Mouse (Mus musculus) forebrain, postnatal 0 days (tissue): ENCODE results near the gene Fam20c. TPM values are rescaled to one million over a fixed set of nuclear protein-coding genes. Genes with fewer than 3 reads are reported as not detected.

Source experiments
- ATAC-seq: fragments of 200-750 bp; cut with Nextera tagmentation; 2 replicates; pipeline ENCODE4 v1.8.0; 2017; ENCODE audit warnings: mild to moderate bottlenecking, moderate library complexity
- DNase-seq: peaks from one replicate; pipeline ENCODE4 v3.0.0-alpha.2; 2015
- H3K27ac ChIP-seq: fragments of 300-500 bp; sonication (generic); 2 replicates; pipeline ENCODE4 v1.5.1; 2014; ENCODE audit warnings: low read depth, mild to moderate bottlenecking, antibody characterized with exemption, low read length, moderate library complexity, mixed read lengths
- H3K27me3 ChIP-seq: fragments of 300-500 bp; sonication (generic); 2 replicates; pipeline ENCODE4 v1.6.1; 2014; ENCODE audit warnings: mild to moderate bottlenecking, low read length, mixed read lengths; ENCODE audit not compliant: insufficient read depth
- H3K36me3 ChIP-seq: fragments of 300-500 bp; sonication (generic); 2 replicates; pipeline ENCODE4 v1.6.1; 2014; ENCODE audit warnings: mild to moderate bottlenecking, moderate library complexity; ENCODE audit not compliant: insufficient read depth
- H3K4me1 ChIP-seq: fragments of 300-500 bp; sonication (generic); 2 replicates; pipeline ENCODE4 v1.6.1; 2014; ENCODE audit warnings: antibody characterized with exemption; ENCODE audit not compliant: insufficient read depth
- H3K4me2 ChIP-seq: fragments of 300-500 bp; sonication (generic); 2 replicates; pipeline ENCODE4 v1.6.1; 2014; ENCODE audit warnings: low read depth, mild to moderate bottlenecking, moderate library complexity
- H3K4me3 ChIP-seq: fragments of 300-500 bp; sonication (generic); 2 replicates; pipeline ENCODE4 v1.5.1; 2014; ENCODE audit warnings: low read depth, low read length, mixed read lengths
- H3K9ac ChIP-seq: fragments of 300-500 bp; sonication (generic); 2 replicates; pipeline ENCODE4 v1.6.1; 2014; ENCODE audit warnings: mild to moderate bottlenecking
- H3K9me3 ChIP-seq: fragments of 300-500 bp; sonication (generic); 2 replicates; pipeline ENCODE4 v1.6.1; 2016; ENCODE audit warnings: low read length
- CTCF ChIP-seq: sonication (generic); IDR thresholded peaks from 2 replicates; pipeline ENCODE4 v1.5.1; 2016; ENCODE audit warnings: antibody characterized with exemption, control low read depth, low read depth
- WGBS: fragments of 180-500 bp; shearing (Covaris S2); extraction: QIAGEN DNeasy Blood & Tissue Kit; methylation state at CpG from one replicate; pipeline ENCODE4 v1.1.7; 2014; 5-methylcytosine and 5-hydroxymethylcytosine counted together
- polyA plus RNA-seq: library from polyadenylated mRNA; unstranded; fragments of >200 nt; fragmentation: Nextera tagmentation; extraction: Ambion mirVana; gene quantifications from 2 replicates; pipeline ENCODE4 v1.2.1, GENCODE M21; 2015
- total RNA-seq: library from RNA; depleted of rRNA; stranded (reverse); fragments of >200 nt; gene quantifications from 2 replicates; pipeline ENCODE4 v1.2.3, GENCODE M21; 2014

The Fam20c gene
- total and polyA plus RNA-seq, 2 experiments from 2014 or later = 50.0 to 81.7 TPM

- Histone ChIP-seq H3K27me3 (no peaks in the 10 kb centered on the region), H3K9me3 (no peaks in the 10 kb centered on the region), H3K4me3 (no peak overlapping the region), H3K27ac (no peak overlapping the region), H3K4me2 (no peak overlapping the region), H3K9ac (no peak overlapping the region), H3K36me3 (peaks cover 80% of the 10 kb centered on the region), H3K4me1 (no peaks in the 10 kb centered on the region)
- DNase-seq (no peak), ATAC-seq (no peak)
- 90% methylated on average over 11 of the region's 11 CpGs for WGBS
- TF ChIP-seq CTCF = no peak
These were observed 13.3 kb downstream of the Fam20c start for GRCm38 (mm10) chr5:138767650-138768049.

DNA sequence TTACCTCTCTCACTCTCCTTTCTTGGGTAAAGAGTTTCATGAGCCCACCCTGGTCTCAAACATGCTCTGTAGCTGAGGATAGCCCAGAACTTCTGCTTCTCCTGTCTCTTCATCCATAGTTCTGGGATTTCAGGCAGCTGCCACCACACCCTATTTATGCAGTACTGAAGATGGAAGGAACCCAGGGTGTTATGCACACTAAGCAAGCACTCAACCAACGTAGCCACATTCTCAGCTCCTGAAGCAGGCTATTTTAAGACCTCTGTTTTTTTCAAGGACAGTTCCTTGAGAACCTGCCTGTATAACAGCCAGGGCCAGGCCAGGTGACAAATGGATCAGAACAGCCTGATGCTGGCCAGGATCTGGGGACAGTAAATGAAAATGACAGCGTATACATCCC lies 14.4 kb downstream of the Fam20c start:
- no peak overlapping the region for H3K4me2 ChIP-seq
- H3K4me1 ChIP-seq = no peaks in the 10 kb centered on the region
- H3K27ac ChIP-seq = no peak overlapping the region
- H3K9ac ChIP-seq = no peak overlapping the region
- no peaks in the 10 kb centered on the region for H3K27me3 ChIP-seq
- no peak for DNase-seq
- 87% methylated on average over 2 of the region's 2 CpGs for WGBS
- TF ChIP-seq CTCF = no peak
- H3K36me3 ChIP-seq = peaks cover 80% of the 10 kb centered on the region
- no peak overlapping the region for H3K4me3 ChIP-seq
- H3K9me3 ChIP-seq = no peaks in the 10 kb centered on the region
- ATAC-seq = no peak

DNA sequence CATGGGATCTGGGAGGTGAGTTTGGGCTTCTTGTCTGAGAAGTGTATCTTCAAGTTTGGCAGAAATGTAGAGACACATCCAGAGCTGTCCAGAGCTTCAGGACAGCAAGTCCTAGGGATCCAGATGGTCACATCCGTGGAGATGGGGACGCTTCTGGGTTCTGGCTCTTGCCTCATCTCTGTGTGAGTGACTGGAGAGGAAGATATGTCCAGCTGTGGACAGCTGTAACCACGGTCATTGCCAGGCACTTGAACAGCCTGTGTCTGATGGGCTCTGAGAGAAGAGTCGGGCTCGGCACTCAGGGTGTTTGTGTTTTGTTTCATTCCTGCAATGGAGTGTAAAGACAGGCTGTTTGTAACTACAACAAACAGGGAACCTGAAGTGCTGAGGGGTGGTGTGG lies 14.8 kb downstream of the Fam20c start:
- WGBS = 89% methylated on average over 5 of the region's 5 CpGs
- no peak for TF ChIP-seq CTCF
- DNase-seq (no peak), ATAC-seq (no peak)
- no peaks in the 10 kb centered on the region for H3K9me3 ChIP-seq
- H3K9ac ChIP-seq = no peak overlapping the region
- no peak overlapping the region for H3K4me3 ChIP-seq
- H3K36me3 ChIP-seq = peaks cover 75% of the 10 kb centered on the region
- H3K4me2 ChIP-seq = no peak overlapping the region
- H3K27me3 ChIP-seq = no peaks in the 10 kb centered on the region
- H3K27ac ChIP-seq = no peak overlapping the region
- no peaks in the 10 kb centered on the region for H3K4me1 ChIP-seq

GRCm38 (mm10) chr5:138775096-138775495 lies 20.8 kb downstream of the Fam20c start:
- DNase-seq (no peak), ATAC-seq (no peak)
- Histone ChIP-seq H3K4me2 (no peak overlapping the region), H3K36me3 (peaks cover 49% of the 10 kb centered on the region), H3K27ac (no peak overlapping the region), H3K9me3 (no peaks in the 10 kb centered on the region), H3K4me1 (0 out of 2 replicates have a peak, but pooled peaks cover 3% of the 10 kb centered on the region), H3K27me3 (no peaks in the 10 kb centered on the region), H3K4me3 (no peak overlapping the region), H3K9ac (no peak overlapping the region)
- 93% methylated on average over 5 of the region's 5 CpGs for WGBS
- no peak for TF ChIP-seq CTCF

DNA sequence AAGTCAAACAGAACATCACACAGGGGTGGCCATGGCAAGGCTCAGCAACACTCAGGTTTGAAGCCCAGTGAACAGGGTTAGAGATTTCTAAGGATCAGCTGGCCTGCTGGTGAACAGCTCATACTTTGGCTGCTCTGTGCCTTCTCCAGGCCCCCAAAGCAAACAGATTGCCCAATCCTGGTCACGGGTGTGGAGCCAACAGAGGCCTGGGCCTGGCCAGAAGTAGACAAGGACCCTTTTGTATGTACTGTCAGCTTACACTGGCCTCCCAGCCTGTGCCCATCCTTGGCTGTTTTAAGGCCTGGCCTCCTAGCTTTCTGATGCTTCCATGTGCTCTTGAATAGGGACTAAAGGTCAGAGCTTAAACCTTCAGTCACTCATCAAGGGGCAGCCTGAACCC lies 22.0 kb downstream of the Fam20c start:
- Histone ChIP-seq H3K27me3 (no peaks in the 10 kb centered on the region), H3K9ac (no peak overlapping the region), H3K36me3 (peaks cover 48% of the 10 kb centered on the region), H3K27ac (no peak overlapping the region), H3K4me1 (0 out of 2 replicates have a peak, but pooled peaks cover 3% of the 10 kb centered on the region), H3K4me3 (no peak overlapping the region), H3K4me2 (no peak overlapping the region), H3K9me3 (no peaks in the 10 kb centered on the region)
- WGBS = 68% methylated on average over 1 of the region's 1 CpGs
- DNase-seq (no peak), ATAC-seq (no peak; the same call in 1 of the 2 replicates)
- TF ChIP-seq CTCF = no peak

DNA sequence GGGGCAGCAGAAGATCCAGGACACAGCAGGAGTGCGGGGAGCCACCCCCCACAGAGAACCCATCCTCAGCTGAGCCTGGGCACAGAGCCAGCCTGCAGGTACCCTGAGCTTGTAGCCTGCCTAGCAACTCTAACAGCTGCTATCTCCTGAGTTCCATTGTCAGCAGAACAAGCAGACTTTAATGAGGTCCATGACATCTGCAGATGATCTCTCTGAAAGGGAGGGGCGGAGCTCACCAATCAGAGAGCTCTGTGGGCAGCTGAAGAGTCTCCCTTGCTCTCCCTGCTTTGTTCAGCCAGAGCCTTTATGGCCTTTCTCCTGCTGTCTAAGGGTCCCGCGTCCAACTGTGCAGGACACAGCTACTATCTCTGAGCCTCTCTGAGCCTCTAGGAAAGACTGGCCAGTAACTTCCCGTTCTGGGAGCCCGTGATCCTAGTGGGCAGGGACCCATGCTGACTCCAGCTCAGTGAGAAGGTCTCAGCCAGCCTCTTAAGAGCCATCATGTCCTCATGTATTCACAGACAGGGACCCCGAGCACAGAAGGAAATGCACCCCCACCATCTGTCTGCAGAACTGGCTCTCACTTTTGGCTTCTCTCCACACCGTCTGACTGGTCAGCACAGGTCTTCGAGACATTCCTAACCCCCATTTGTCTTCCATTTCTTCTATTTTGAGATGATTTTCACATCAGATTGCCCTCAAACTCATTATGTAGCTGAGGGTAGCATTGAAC lies 24.6 kb downstream of the Fam20c start:
- TF ChIP-seq CTCF = no peak
- Histone ChIP-seq H3K9ac (no peak overlapping the region), H3K27ac (peak overlapping the region; percentile 46), H3K4me3 (no peak overlapping the region), H3K9me3 (no peaks in the 10 kb centered on the region), H3K4me2 (no peak overlapping the region), H3K27me3 (no peaks in the 10 kb centered on the region), H3K4me1 (0 out of 2 replicates have a peak, but pooled peaks cover 3% of the 10 kb centered on the region), H3K36me3 (peaks cover 37% of the 10 kb centered on the region; the same call in 1 of the 2 replicates)
- ATAC-seq (peak; percentile 58; the same call in 1 of the 2 replicates), DNase-seq (peak; percentile 34)
- 43% methylated on average over 9 of the region's 9 CpGs for WGBS

- Histone ChIP-seq H3K4me3 (no peak overlapping the region), H3K9me3 (no peaks in the 10 kb centered on the region), H3K27me3 (no peaks in the 10 kb centered on the region), H3K4me2 (no peak overlapping the region), H3K27ac (no peak overlapping the region), H3K4me1 (0 out of 2 replicates have a peak, but pooled peaks cover 3% of the 10 kb centered on the region), H3K9ac (no peak overlapping the region), H3K36me3 (peaks cover 43% of the 10 kb centered on the region; the same call in 1 of the 2 replicates)
- DNase-seq (no peak), ATAC-seq (no peak)
- TF ChIP-seq CTCF = no peak
- 81% methylated on average over 3 of the region's 3 CpGs for WGBS
These were observed 25.3 kb downstream of the Fam20c start for GRCm38 (mm10) chr5:138779655-138780054.
